Mouse (Mus musculus): Measurements from ENCODE around the gene Mup4. TPM values are rescaled to one million over a fixed set of nuclear protein-coding genes. Genes with fewer than 3 reads are reported as not detected.

Mup4 gene
- polyA plus RNA-seq, 1 experiment from 2014 or later, result not detected

DNA sequence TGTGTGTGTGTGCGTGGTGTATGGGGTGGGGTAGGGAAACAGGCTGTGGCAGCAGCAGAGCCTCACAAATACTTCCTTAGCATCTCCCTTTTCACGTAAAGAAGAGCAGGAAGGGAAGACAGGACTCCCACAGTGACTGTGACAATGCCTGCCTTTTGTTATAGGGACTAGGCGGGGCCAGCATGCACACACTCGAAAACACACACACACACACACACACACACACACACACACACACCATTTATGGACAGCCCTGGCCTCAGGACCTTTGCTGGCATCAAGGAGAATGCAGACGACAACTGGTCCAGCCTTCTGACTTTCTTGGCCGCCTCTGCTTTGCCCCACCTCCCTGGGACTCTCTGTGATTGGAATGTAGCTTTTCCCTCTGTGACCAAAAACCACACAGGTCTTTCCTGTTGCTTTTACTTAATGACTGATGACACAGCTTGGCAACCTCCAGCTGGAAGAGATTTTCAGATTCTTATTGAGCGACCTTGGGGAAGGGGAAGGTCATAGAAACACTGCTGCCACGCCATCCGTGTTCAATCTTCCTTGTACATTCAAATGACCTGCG is 52.8 kb downstream of the Mup4 start:
- no peaks in the 10 kb centered on the region for H3K4me1 ChIP-seq (replicated peaks; ENCODE audit: control insufficient read depth, insufficient read depth)
- DNase-seq (ENCODE audit: low spot score) (no peak), ATAC-seq (ENCODE audit: low FRiP score, low TSS enrichment) (0 out of 2 replicates have a peak, but pooled peaks have one; percentile 39)
- 39% methylated on average over 10 of the region's 10 CpGs for WGBS
- H3K27ac ChIP-seq (replicated peaks), result no peak overlapping the region
- H3K36me3 ChIP-seq (ENCODE audit: control insufficient read depth, insufficient read depth, low read length), result no peaks in the 10 kb centered on the region
- H3K27me3 ChIP-seq (ENCODE audit: control insufficient read depth, insufficient read depth, low read length), result no peaks in the 10 kb centered on the region
- TF ChIP-seq CTCF (IDR thresholded peaks at IDR 0.05; ENCODE audit: low read depth) (no peak), EP300 (optimal IDR thresholded peaks at IDR 0.05) (no peak)
- H3K4me3 ChIP-seq (ENCODE audit: low read depth, low read length), result no peak overlapping the region
- H3K9me3 ChIP-seq (ENCODE audit: control insufficient read depth, low read length), result no peaks in the 10 kb centered on the region
- no peak overlapping the region for H3K4me2 ChIP-seq (replicated peaks; ENCODE audit: low read depth)
- no peak overlapping the region for H3K9ac ChIP-seq (ENCODE audit: low read length)

DNA sequence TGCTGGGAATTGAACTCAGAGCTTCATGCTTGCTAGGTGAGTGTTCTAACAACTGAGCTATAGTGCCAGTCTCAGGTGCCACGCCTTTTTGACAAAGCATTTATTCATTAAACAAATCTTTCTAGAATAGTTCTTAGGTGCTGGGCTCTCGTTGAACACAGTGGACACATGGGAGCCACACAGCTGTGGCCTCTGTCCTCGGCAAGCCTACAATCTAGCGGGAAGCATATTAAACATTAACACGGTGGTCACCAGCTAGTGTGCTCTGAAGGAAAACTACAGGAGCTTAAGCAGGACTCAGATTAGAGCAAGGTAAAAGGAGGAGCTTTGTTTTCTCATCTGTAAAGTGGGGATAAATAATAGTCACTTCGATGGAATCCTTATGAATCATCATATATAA is 53.4 kb downstream of the Mup4 start:
- no peaks in the 10 kb centered on the region for H3K27me3 ChIP-seq (ENCODE audit: control insufficient read depth, insufficient read depth, low read length)
- TF ChIP-seq CTCF (IDR thresholded peaks at IDR 0.05; ENCODE audit: low read depth), result no peak
- no peak for TF ChIP-seq EP300 (optimal IDR thresholded peaks at IDR 0.05)
- H3K27ac ChIP-seq (replicated peaks), result no peak overlapping the region
- 63% methylated on average over 6 of the region's 6 CpGs for WGBS
- no peak for DNase-seq (ENCODE audit: low spot score)
- H3K4me1 ChIP-seq (replicated peaks; ENCODE audit: control insufficient read depth, insufficient read depth), result no peaks in the 10 kb centered on the region
- H3K36me3 ChIP-seq (ENCODE audit: control insufficient read depth, insufficient read depth, low read length), result no peaks in the 10 kb centered on the region
- H3K9me3 ChIP-seq (ENCODE audit: control insufficient read depth, low read length), result no peaks in the 10 kb centered on the region
- no peak overlapping the region for H3K4me2 ChIP-seq (replicated peaks; ENCODE audit: low read depth)
- no peak for ATAC-seq (ENCODE audit: low FRiP score, low TSS enrichment)
- no peak overlapping the region for H3K9ac ChIP-seq (ENCODE audit: low read length)
- H3K4me3 ChIP-seq (ENCODE audit: low read depth, low read length), result no peak overlapping the region

Other genes with a start within 250 kb of the Mup4 start
- gene Inip, start 159.1 kb downstream of the Mup4 start, polyA plus RNA-seq (2015; fragmentation: Nextera tagmentation; extraction: Ambion mirVana), result 22.2 and 23.5 TPM in 2 replicates
- 3.0 and 3.5 TPM in 2 replicates for gene Snx30, start 154.9 kb downstream of the Mup4 start, polyA plus RNA-seq (2015; fragmentation: Nextera tagmentation; extraction: Ambion mirVana)
- gene Slc46a2, start 45.7 kb downstream of the Mup4 start, polyA plus RNA-seq (2015; fragmentation: Nextera tagmentation; extraction: Ambion mirVana), result 9.5 and 10.5 TPM in 2 replicates
- not detected in 2 replicates for gene Mup6, start 3.6 kb upstream of the Mup4 start, polyA plus RNA-seq (2015; fragmentation: Nextera tagmentation; extraction: Ambion mirVana)
- not detected in 2 replicates for gene Mup7, start 109.8 kb upstream of the Mup4 start, polyA plus RNA-seq (2015; fragmentation: Nextera tagmentation; extraction: Ambion mirVana)
- gene Mup2, start 193.6 kb upstream of the Mup4 start, polyA plus RNA-seq (2015; fragmentation: Nextera tagmentation; extraction: Ambion mirVana), result not detected in 2 replicates